Mouse (Mus musculus): ENCODE results near the gene Psapl1.

GRCm38 (mm10) chr5:36230301-36230780 is 26.5 kb downstream of the Psapl1 start:
- TF ChIP-seq CTCF (IDR thresholded peaks at IDR 0.05; ENCODE audit: low read depth, low read length) (no peak), TAL1 (conservative IDR thresholded peaks at IDR 0.05; ENCODE audit: low read depth, low read length) (no peak)
